Mouse (Mus musculus): ENCODE data around the gene Cntnap4.

GRCm38 (mm10) chr8:112583440-112583839 lies 13.6 kb downstream of the Cntnap4 start:
- no peak for TF ChIP-seq CTCF (IDR thresholded peaks at IDR 0.05; ENCODE audit: low read depth)
- TF ChIP-seq EP300 (optimal IDR thresholded peaks at IDR 0.05): no peak
